Mouse (Mus musculus) WW6 (cell line): ENCODE measurements around the gene Retreg3.

Experiments used
- DNase-seq: peaks from one replicate; pipeline ENCODE4 v3.0.0-alpha.2; 2013; ENCODE audit warnings: low read depth, low spot score

Retreg3 gene

GRCm38 (mm10) chr11:101115564-101115963 lies 4.1 kb downstream of the Retreg3 start:
- no peak for DNase-seq

DNA sequence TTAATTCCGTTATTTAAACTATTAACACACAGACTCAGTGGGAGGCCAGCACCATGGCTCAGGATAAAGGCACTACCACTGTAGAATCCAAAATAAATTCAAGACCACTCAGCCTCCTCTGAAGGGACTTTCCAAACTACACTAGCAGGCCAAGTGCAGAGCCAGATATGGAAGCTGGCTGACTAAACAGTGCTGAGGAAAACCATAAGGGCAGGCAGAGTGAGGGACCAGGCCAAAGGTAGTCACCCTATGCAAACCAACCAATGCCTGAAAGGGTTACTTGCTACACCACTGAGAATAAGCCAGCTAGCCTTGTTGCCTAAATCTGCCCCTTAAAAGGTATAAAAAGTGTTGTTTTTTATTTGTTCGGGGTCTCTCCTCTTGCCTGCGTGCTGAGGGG lies 7.5 kb downstream of the Retreg3 start:
- DNase-seq: no peak

GRCm38 (mm10) chr11:101111178-101111577 lies 8.5 kb downstream of the Retreg3 start:
- no peak for DNase-seq

GRCm38 (mm10) chr11:101110708-101111107 lies 9.0 kb downstream of the Retreg3 start:
- no peak for DNase-seq

- no peak for DNase-seq
Measured at GRCm38 (mm10) chr11:101109351-101109750, 10.3 kb downstream of the Retreg3 start.

- no peak for DNase-seq
Measured at GRCm38 (mm10) chr11:101103011-101103410, 16.7 kb downstream of the Retreg3 start.

- DNase-seq: no peak
Measured at GRCm38 (mm10) chr11:101098231-101098630, 21.5 kb downstream of the Retreg3 start.

DNA sequence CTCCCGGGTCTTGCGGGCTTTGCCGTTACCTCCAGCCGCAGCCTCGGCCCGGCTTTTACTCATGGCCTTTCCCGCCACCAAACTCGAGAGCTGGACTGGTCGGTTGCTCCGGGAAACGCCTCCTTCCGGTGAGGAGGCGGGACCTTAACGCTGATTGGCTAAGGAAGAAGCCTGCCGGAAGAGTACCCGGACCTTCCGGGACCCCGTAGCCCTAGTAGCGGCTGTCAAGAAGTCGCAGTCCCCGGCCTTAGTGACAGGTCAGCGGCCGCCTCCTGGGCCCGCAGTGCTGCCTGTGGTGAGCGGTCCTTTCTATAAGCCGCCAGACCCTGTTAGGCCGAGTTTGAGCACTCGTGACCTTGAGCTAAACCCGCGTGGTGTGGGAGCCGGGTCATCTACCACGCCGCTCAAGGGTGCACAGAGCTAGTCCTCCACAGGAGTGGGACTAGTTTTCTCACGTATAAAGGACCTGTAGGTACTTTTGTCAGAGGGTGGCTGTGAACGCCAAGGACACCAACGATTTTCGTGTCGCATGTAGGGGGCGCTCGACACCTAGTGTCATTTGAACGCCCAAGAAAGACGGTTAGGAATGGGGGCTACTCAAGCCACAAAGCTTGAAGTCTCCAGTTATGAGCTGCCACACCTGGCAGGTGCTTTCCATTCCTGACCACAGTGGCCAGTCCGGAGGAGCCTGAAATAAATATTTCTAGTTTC lies 24.2 kb downstream of the Retreg3 start, which contains the start of gene Psmc3ip:
Gene Psmc3ip, minus strand, starts transcription at position 123 of the 711 bp plus-strand sequence.
- DNase-seq: peak; percentile 95

DNA sequence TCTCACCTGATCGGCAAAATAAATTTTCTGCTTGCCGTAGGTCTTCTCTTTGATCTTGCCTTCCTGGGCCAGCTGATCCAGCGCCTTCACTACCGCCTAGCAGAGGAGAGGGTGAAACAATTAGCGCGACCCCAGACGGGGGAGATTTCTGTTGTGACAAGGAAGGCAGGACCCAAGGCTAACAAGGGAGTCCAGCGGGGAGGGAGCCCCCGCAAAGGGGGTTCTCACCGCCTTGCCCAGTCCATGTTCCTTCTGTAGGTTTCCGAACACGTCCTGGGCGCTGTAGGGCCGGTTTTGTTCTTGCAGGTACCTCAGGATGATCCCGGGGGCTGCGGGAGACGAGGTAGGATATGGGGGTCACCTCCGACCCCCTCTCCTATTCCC lies 24.8 kb downstream of the Retreg3 start:
- no peak for DNase-seq

- DNase-seq: no peak
Measured at GRCm38 (mm10) chr11:101089931-101090330, 29.8 kb downstream of the Retreg3 start.

GRCm38 (mm10) chr11:101087682-101088055 lies 32.0 kb downstream of the Retreg3 start:
- DNase-seq: no peak

DNA sequence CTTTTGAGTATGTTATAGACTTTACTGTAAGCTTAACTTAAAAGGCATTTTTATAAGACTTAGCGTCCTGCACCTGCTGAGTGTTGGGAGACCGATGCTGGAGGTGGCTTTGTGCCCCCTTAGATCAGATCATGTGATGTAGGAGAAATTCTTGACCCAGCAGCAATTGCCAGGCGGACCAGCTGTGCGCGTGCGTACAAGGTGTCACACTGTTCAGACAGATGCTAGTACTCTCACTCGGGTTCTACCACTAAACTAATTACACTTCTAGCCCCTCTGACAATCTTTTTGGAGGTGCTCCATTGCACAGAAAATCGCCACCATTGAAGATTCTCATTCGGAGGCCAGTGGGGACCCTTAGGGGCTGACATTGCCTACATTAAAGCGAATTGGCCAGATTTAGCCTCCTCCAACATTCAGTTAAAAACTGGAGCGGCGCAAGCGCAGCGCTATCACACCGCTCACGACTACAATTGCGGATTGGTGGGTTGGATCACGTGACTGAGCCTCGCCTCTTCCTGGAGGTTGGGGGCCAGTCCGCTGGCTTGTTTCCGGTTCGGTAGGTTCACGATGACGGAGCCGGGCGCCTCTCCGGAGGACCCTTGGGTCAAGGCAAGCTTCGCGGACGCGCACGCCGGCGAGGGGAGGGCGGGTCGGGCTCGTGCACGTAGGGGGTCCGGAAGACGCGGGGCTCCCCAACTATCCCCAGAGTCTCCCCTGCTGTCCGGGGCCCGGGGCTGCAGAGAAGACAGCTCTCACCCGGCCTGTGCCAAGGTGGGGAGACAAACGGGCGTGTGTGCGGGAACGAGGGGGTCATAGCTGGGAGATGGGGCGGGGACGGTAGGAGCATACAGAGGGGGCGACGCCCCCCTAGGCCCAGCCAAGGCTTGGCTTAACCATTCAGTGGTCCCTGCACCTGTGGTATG lies 32.7 kb downstream of the Retreg3 start, which contains the start of gene Mlx:
Gene Mlx, plus strand, starts transcription at position 522 of the 926 bp plus-strand sequence.
- peak; percentile 85 for DNase-seq

DNA sequence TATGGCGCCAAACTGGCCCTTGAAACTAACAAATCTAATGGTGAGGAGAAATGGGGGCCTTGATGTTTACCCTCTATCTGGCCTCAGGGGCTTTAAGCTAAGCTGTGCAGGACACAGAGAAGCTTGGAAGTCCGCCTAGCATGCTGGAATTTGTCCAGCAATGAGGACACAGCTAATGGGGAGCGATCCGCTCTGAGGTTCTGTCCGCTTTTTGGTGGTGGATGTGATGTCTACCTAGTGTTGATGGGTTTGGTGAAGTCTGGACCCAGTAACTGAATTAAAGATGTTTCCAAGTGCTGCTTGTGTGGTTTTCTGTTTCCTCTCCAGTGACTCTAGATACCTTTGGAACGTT lies 33.4 kb downstream of the Retreg3 start:
- DNase-seq: no peak

GRCm38 (mm10) chr11:101085617-101086322 lies 33.9 kb downstream of the Retreg3 start:
- DNase-seq: no peak

GRCm38 (mm10) chr11:101084811-101085210 lies 34.9 kb downstream of the Retreg3 start:
- DNase-seq: no peak

GRCm38 (mm10) chr11:101084246-101084645 lies 35.4 kb downstream of the Retreg3 start:
- DNase-seq: no peak

- DNase-seq: no peak
Measured at GRCm38 (mm10) chr11:101083083-101083697, 36.5 kb downstream of the Retreg3 start.

GRCm38 (mm10) chr11:101082208-101083082 lies 37.2 kb downstream of the Retreg3 start, which contains the start of gene Coasy:
Coasy (plus strand) TSS chr11:101082565.
- peak; percentile 80 for DNase-seq

GRCm38 (mm10) chr11:101081659-101082058 lies 38.0 kb downstream of the Retreg3 start:
- DNase-seq: no peak

GRCm38 (mm10) chr11:101080421-101080820 lies 39.3 kb downstream of the Retreg3 start:
- DNase-seq: no peak
